Mouse (Mus musculus): Measurements from ENCODE around the gene Nadk. TPM values are rescaled to one million over a fixed set of nuclear protein-coding genes. Genes with fewer than 3 reads are reported as not detected.

Gene Nadk
- 110 and 112 TPM in 2 replicates for polyA plus RNA-seq (2014; fragmentation: Nextera tagmentation; extraction: Ambion mirVana)

DNA sequence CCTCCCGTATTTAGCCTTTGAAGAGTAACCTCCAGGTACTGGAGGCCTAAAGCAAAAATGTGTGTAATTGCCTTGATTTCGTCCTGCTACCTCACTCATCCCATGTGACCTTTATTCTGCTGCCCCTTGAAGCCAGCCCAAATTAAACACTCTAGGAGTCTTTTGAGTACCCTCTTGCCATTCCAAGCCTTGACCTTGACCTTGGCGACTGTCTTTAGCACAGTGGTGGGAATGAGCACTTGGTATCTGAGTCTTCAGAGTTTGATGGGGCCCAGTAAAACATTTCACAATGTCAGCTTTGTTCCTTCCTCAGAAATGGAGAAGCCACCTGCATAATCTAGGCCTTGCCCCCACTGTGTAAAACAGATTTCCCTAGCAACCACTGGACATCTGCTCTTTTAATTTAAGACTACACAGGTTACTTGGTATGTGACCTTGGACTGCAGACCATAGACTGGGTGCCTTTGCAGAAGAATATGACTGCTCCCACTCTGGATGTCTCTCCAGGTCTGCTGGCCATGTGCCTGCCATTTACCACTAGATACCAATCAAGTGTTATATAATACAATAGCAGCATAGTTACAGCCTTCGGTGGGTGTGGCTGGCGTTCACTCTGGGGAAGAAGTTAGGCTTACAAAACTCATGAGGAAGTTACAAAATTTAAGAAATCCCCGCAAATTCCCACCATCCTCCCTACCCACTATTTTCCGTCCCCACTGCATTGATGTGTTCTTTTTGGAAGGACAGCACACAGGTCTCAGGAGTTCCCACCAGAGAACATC lies at the start of gene Nadk:
Gene Nadk (plus strand): TSS at position 718 of the 782 bp plus-strand sequence.
- Histone ChIP-seq H3K4me2 (ENCODE audit: low read depth, low read length) (peak within 1 kb of the TSS; percentile 48), H3K36me3 (replicated peaks; ENCODE audit: control insufficient read depth, insufficient read depth, low read depth, low read length) (peaks cover 8% of the 10 kb centered on the region), H3K9me3 (replicated peaks; ENCODE audit: control insufficient read depth, low read length) (no peaks in the 10 kb centered on the region), H3K27me3 (ENCODE audit: control insufficient read depth, insufficient read depth, low read length) (no peaks in the 10 kb centered on the region), H3K27ac (replicated peaks; ENCODE audit: low read depth, low read length) (peak within 1 kb of the TSS; percentile 78), H3K9ac (replicated peaks; ENCODE audit: low read length) (peak within 1 kb of the TSS; percentile 48), H3K4me3 (ENCODE audit: low read depth, low read length) (peak within 1 kb of the TSS; percentile 89), H3K4me1 (ENCODE audit: control insufficient read depth, insufficient read depth, low read length) (peaks cover 5% of the 10 kb centered on the region)
- 65% methylated on average over 7 of the region's 7 CpGs for WGBS
- DNase-seq (ENCODE audit: low spot score) (no peak), ATAC-seq (replicated peaks; ENCODE audit: insufficient number of reproducible peaks, low FRiP score, low TSS enrichment, low read depth) (no peak)

DNA sequence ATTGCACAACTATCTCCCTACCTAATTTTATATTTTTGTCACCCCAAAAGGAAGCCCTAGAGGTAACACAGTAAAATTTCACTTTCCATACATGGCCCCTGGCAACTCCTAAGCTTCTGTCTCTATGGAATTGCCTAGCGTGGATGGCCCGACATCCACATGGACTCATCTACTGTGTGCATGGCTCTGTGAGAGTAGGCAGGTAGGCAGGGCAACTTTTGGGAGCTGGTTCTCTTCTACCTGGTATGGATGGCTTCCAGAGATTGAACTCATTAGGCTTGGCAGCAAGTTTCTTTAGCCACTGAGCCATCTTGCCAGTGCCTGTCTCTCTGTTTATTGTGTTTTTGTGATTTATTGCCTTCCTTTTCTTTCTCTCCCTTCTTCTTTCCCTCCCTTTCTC lies 47.4 kb upstream of the Nadk start:
- Histone ChIP-seq H3K27me3 (ENCODE audit: control insufficient read depth, insufficient read depth, low read length) (no peaks in the 10 kb centered on the region), H3K4me3 (ENCODE audit: low read depth, low read length) (no peak overlapping the region), H3K9me3 (replicated peaks; ENCODE audit: control insufficient read depth, low read length) (no peaks in the 10 kb centered on the region), H3K27ac (replicated peaks; ENCODE audit: low read depth, low read length) (no peak overlapping the region), H3K4me1 (ENCODE audit: control insufficient read depth, insufficient read depth, low read length) (no peaks in the 10 kb centered on the region), H3K4me2 (ENCODE audit: low read depth, low read length) (no peak overlapping the region), H3K9ac (replicated peaks; ENCODE audit: low read length) (no peak overlapping the region), H3K36me3 (replicated peaks; ENCODE audit: control insufficient read depth, insufficient read depth, low read depth, low read length) (no peaks in the 10 kb centered on the region)
- DNase-seq (ENCODE audit: low spot score) (no peak), ATAC-seq (replicated peaks; ENCODE audit: insufficient number of reproducible peaks, low FRiP score, low TSS enrichment, low read depth) (no peak)
- WGBS = 93% methylated on average over 2 of the region's 2 CpGs

DNA sequence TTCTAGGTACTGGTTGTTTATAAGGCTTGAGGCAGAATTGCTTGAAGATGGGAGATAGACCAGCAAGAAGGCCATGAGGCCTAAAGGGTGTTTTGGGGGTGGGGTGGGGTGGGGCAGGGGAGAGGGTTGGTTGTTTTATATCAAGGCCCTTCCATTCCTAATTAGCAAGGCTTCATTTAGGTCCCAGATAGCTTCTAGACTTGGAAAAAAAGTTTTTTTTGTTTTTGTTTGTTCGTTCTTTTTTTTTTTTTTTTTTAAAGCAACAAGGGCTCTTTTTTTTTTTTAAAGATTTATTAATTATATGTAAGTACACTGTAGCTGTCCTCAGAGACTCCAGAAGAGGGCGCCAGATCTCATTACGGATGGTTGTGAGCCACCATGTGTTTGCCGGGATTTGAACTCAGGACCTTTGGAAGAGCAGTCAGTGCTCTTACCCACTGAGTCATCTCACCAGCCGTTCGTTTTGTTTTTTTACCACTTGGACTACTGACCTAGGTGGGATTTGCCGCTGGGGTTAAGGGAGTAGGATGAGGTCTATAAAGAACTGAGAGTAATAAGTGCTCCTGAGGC lies 44.1 kb upstream of the Nadk start:
- no peak for DNase-seq (ENCODE audit: low spot score)
- Histone ChIP-seq H3K27ac (replicated peaks; ENCODE audit: low read depth, low read length) (no peak overlapping the region), H3K4me1 (ENCODE audit: control insufficient read depth, insufficient read depth, low read length) (no peaks in the 10 kb centered on the region), H3K4me3 (ENCODE audit: low read depth, low read length) (no peak overlapping the region), H3K9ac (replicated peaks; ENCODE audit: low read length) (no peak overlapping the region), H3K27me3 (ENCODE audit: control insufficient read depth, insufficient read depth, low read length) (no peaks in the 10 kb centered on the region), H3K4me2 (ENCODE audit: low read depth, low read length) (no peak overlapping the region), H3K36me3 (replicated peaks; ENCODE audit: control insufficient read depth, insufficient read depth, low read depth, low read length) (no peaks in the 10 kb centered on the region), H3K9me3 (replicated peaks; ENCODE audit: control insufficient read depth, low read length) (no peaks in the 10 kb centered on the region)
- 87% methylated on average over 7 of the region's 7 CpGs for WGBS
- no peak for ATAC-seq (replicated peaks; ENCODE audit: insufficient number of reproducible peaks, low FRiP score, low TSS enrichment, low read depth)

DNA sequence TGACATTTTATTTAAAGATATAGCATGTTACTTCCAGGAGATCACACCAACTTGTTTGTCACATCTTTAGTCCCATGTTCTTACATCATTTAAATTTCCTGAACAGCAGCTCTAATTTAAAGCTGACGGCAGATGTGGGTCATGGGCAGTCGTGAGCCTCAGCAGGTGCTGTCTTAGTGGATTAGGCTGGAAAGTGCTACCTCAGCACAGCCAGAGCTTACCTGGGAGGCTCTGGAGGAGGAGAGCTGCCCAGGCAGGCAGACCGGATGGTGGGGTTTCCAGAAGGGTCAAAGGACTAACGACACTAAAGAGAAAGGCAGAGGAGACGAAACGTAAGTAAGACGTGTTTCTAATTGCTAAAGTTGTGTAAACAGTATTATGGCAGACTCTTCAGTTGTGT lies 39.9 kb upstream of the Nadk start:
- WGBS = 66% methylated on average over 7 of the region's 7 CpGs
- Histone ChIP-seq H3K9ac (replicated peaks; ENCODE audit: low read length) (no peak overlapping the region), H3K27me3 (ENCODE audit: control insufficient read depth, insufficient read depth, low read length) (no peaks in the 10 kb centered on the region), H3K4me2 (ENCODE audit: low read depth, low read length) (no peak overlapping the region), H3K4me3 (ENCODE audit: low read depth, low read length) (no peak overlapping the region), H3K9me3 (replicated peaks; ENCODE audit: control insufficient read depth, low read length) (no peaks in the 10 kb centered on the region), H3K4me1 (ENCODE audit: control insufficient read depth, insufficient read depth, low read length) (no peaks in the 10 kb centered on the region), H3K36me3 (replicated peaks; ENCODE audit: control insufficient read depth, insufficient read depth, low read depth, low read length) (no peaks in the 10 kb centered on the region), H3K27ac (replicated peaks; ENCODE audit: low read depth, low read length) (no peak overlapping the region)
- DNase-seq (ENCODE audit: low spot score) = no peak
- no peak for ATAC-seq (replicated peaks; ENCODE audit: insufficient number of reproducible peaks, low FRiP score, low TSS enrichment, low read depth)

DNA sequence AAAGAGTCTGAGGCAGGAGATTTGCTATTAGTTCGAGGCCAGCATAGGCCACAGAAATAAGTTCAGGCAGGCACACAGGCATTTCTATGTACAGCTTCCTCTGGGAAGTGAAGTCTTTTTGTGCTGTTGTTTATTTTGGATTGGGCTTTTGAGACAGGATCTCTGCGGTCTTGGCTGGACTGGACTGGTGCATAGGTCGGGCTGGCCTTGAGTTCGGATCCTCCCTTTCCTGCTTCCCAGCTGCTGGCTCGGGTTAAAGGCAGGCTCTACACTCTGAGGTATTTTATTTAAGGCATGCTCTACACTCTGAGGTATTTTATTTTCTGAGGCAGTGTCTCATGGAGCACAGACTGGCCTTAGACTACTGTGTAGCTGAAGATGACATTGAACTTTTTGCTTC lies 36.4 kb upstream of the Nadk start:
- no peaks in the 10 kb centered on the region for H3K27me3 ChIP-seq (ENCODE audit: control insufficient read depth, insufficient read depth, low read length)
- H3K27ac ChIP-seq (replicated peaks; ENCODE audit: low read depth, low read length) = no peak overlapping the region
- H3K36me3 ChIP-seq (replicated peaks; ENCODE audit: control insufficient read depth, insufficient read depth, low read depth, low read length) = no peaks in the 10 kb centered on the region
- no peak for ATAC-seq (replicated peaks; ENCODE audit: insufficient number of reproducible peaks, low FRiP score, low TSS enrichment, low read depth)
- H3K4me2 ChIP-seq (ENCODE audit: low read depth, low read length) = no peak overlapping the region
- H3K9me3 ChIP-seq (replicated peaks; ENCODE audit: control insufficient read depth, low read length) = no peaks in the 10 kb centered on the region
- no peak overlapping the region for H3K4me3 ChIP-seq (ENCODE audit: low read depth, low read length)
- no peak for DNase-seq (ENCODE audit: low spot score)
- 86% methylated on average over 5 of the region's 5 CpGs for WGBS
- H3K9ac ChIP-seq (replicated peaks; ENCODE audit: low read length) = no peak overlapping the region
- no peaks in the 10 kb centered on the region for H3K4me1 ChIP-seq (ENCODE audit: control insufficient read depth, insufficient read depth, low read length)

- DNase-seq (ENCODE audit: low spot score) = no peak
- no peak for ATAC-seq (replicated peaks; ENCODE audit: insufficient number of reproducible peaks, low FRiP score, low TSS enrichment, low read depth)
- Histone ChIP-seq H3K4me3 (ENCODE audit: low read depth, low read length) (no peak overlapping the region), H3K4me1 (ENCODE audit: control insufficient read depth, insufficient read depth, low read length) (no peaks in the 10 kb centered on the region), H3K9me3 (replicated peaks; ENCODE audit: control insufficient read depth, low read length) (no peaks in the 10 kb centered on the region), H3K27me3 (ENCODE audit: control insufficient read depth, insufficient read depth, low read length) (no peaks in the 10 kb centered on the region), H3K9ac (replicated peaks; ENCODE audit: low read length) (no peak overlapping the region), H3K27ac (replicated peaks; ENCODE audit: low read depth, low read length) (no peak overlapping the region), H3K4me2 (ENCODE audit: low read depth, low read length) (no peak overlapping the region), H3K36me3 (replicated peaks; ENCODE audit: control insufficient read depth, insufficient read depth, low read depth, low read length) (peaks cover 4% of the 10 kb centered on the region; the same call in 1 of the 2 replicates)
- 87% methylated on average over 3 of the region's 3 CpGs for WGBS
Observed at GRCm38 (mm10) chr4:155529294-155529693, 32.9 kb upstream of the Nadk start.

- peaks cover 29% of the 10 kb centered on the region for H3K36me3 ChIP-seq (replicated peaks; ENCODE audit: control insufficient read depth, insufficient read depth, low read depth, low read length)
- H3K27ac ChIP-seq (replicated peaks; ENCODE audit: low read depth, low read length) = no peak overlapping the region
- no peak overlapping the region for H3K4me3 ChIP-seq (ENCODE audit: low read depth, low read length)
- no peak overlapping the region for H3K9ac ChIP-seq (replicated peaks; ENCODE audit: low read length)
- no peak overlapping the region for H3K4me2 ChIP-seq (ENCODE audit: low read depth, low read length)
- no peak for DNase-seq (ENCODE audit: low spot score)
- H3K9me3 ChIP-seq (replicated peaks; ENCODE audit: control insufficient read depth, low read length) = no peaks in the 10 kb centered on the region
- ATAC-seq (replicated peaks; ENCODE audit: insufficient number of reproducible peaks, low FRiP score, low TSS enrichment, low read depth) = no peak
- WGBS = 92% methylated on average over 7 of the region's 7 CpGs
- no peaks in the 10 kb centered on the region for H3K4me1 ChIP-seq (ENCODE audit: control insufficient read depth, insufficient read depth, low read length)
- no peaks in the 10 kb centered on the region for H3K27me3 ChIP-seq (ENCODE audit: control insufficient read depth, insufficient read depth, low read length)
Observed at GRCm38 (mm10) chr4:155549993-155550392, 12.2 kb upstream of the Nadk start.

DNA sequence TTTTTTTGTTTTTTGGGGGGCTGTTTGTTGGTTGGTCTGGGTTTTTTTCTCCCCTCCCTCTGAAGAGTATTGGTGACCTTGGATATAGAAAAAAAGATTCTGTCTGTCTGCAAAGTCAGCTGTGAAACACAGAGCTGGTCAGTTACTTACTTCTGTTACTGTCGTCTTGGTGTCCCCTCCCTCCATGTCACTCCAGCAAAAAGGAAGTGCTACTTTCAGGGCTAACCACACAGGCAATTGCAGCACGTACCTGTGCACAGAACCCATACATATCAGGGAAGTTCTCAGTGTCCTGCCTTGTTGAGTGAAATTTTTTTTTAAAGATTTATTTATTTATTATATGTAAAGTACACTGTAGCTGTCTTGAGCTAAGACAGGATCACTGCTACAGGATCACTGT lies 11.7 kb upstream of the Nadk start:
- no peaks in the 10 kb centered on the region for H3K27me3 ChIP-seq (ENCODE audit: control insufficient read depth, insufficient read depth, low read length)
- no peaks in the 10 kb centered on the region for H3K4me1 ChIP-seq (ENCODE audit: control insufficient read depth, insufficient read depth, low read length)
- WGBS = 84% methylated on average over 2 of the region's 2 CpGs
- H3K27ac ChIP-seq (replicated peaks; ENCODE audit: low read depth, low read length) = no peak overlapping the region
- no peak for DNase-seq (ENCODE audit: low spot score)
- no peak for ATAC-seq (replicated peaks; ENCODE audit: insufficient number of reproducible peaks, low FRiP score, low TSS enrichment, low read depth)
- no peak overlapping the region for H3K4me3 ChIP-seq (ENCODE audit: low read depth, low read length)
- H3K4me2 ChIP-seq (ENCODE audit: low read depth, low read length) = no peak overlapping the region
- no peaks in the 10 kb centered on the region for H3K9me3 ChIP-seq (replicated peaks; ENCODE audit: control insufficient read depth, low read length)
- H3K36me3 ChIP-seq (replicated peaks; ENCODE audit: control insufficient read depth, insufficient read depth, low read depth, low read length) = peaks cover 30% of the 10 kb centered on the region
- H3K9ac ChIP-seq (replicated peaks; ENCODE audit: low read length) = no peak overlapping the region
